Mouse (Mus musculus) kidney, embryonic 15.5 days (tissue): ENCODE results near the gene Adarb1. TPM values are rescaled to one million over a fixed set of nuclear protein-coding genes. Genes with fewer than 3 reads are reported as not detected.

Source experiments
- ATAC-seq: fragments of 200-750 bp; cut with Nextera tagmentation; replicated peaks from 2 replicates; pipeline ENCODE4 v1.8.0; 2017; ENCODE audit warnings: moderate TSS enrichment; ENCODE audit not compliant: low FRiP score
- H3K27ac ChIP-seq: fragments of 300-500 bp; sonication (generic); 2 replicates; pipeline ENCODE4 v1.5.1; 2015; ENCODE audit warnings: mild to moderate bottlenecking, inconsistent platforms
- H3K27me3 ChIP-seq: fragments of 300-500 bp; sonication (generic); 2 replicates; pipeline ENCODE4 v1.6.1; 2015; ENCODE audit warnings: inconsistent platforms
- H3K36me3 ChIP-seq: fragments of 300-500 bp; sonication (generic); 2 replicates; pipeline ENCODE4 v1.6.1; 2015; ENCODE audit warnings: inconsistent platforms
- H3K4me1 ChIP-seq: fragments of 300-500 bp; sonication (generic); 2 replicates; pipeline ENCODE4 v1.6.1; 2015; ENCODE audit warnings: inconsistent platforms
- H3K4me2 ChIP-seq: fragments of 300-500 bp; sonication (generic); 2 replicates; pipeline ENCODE4 v1.6.1; 2015; ENCODE audit warnings: moderate library complexity, mild to moderate bottlenecking, inconsistent platforms
- H3K4me3 ChIP-seq: fragments of 300-500 bp; sonication (generic); replicated peaks from 2 replicates; pipeline ENCODE4 v1.5.1; 2015; ENCODE audit warnings: mild to moderate bottlenecking, inconsistent platforms
- H3K9ac ChIP-seq: fragments of 300-500 bp; sonication (generic); 2 replicates; pipeline ENCODE4 v1.6.1; 2015; ENCODE audit warnings: mild to moderate bottlenecking, inconsistent platforms
- H3K9me3 ChIP-seq: fragments of 300-500 bp; sonication (generic); replicated peaks from 2 replicates; pipeline ENCODE4 v1.6.1; 2016; ENCODE audit warnings: inconsistent platforms
- WGBS: fragments of 180-500 bp; shearing (Covaris S2); methylation state at CpG from one replicate; pipeline ENCODE4 v1.1.7; 2015; ENCODE audit warnings: mixed read lengths; 5-methylcytosine and 5-hydroxymethylcytosine counted together
- polyA plus RNA-seq: library from polyadenylated mRNA; unstranded; fragments of >200 nt; fragmentation: Nextera tagmentation; extraction: Ambion mirVana; gene quantifications from 2 replicates; pipeline ENCODE4 v1.2.1, GENCODE M21; 2015

Adarb1 gene
- polyA plus RNA-seq, 1 experiment from 2014 or later: 6.4 TPM

DNA sequence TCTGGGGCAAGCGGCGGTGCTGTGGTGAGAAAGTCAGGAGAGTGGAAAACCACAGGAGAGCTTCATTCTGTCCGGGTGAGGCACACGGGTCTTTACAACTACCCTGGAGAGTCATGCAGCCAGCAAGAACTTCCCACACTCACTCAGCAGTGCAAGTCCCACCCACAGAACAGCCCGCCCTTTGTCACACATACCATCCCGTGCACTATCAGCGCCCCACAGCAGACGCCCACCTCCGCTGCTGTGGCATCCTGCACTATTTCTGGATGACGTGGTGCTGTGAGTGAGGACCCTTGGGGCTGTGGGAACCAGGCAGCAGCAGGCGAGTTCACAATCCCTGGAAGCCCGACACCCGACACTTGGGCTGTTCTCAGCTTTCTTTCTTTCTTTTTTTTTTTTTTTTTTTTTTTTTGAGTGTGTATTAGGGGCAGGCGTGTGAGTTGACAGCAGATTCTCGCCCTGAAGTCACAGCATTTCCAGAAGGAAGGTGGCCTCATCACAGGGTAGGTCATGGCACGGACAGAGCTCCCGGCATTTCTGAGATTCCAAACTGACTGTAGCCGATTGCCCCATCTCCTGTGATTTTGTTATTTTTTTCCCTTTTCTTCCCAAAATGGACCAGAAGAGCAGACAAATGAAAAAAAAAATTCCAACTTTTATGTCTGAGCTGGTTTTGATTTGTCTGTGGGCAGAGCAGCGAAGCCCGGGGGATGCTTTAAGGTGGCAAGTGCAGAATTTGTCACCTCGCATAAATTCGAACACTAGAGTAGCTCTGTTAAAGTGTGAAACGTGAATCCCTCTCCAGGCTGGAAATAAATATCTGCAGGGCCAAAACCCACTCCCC lies 31.5 kb upstream of the Adarb1 start:
- Histone ChIP-seq H3K4me2 (peak overlapping the region; percentile 59), H3K36me3 (no peaks in the 10 kb centered on the region), H3K4me3 (peak overlapping the region; percentile 31), H3K9ac (no peak overlapping the region), H3K27me3 (no peaks in the 10 kb centered on the region), H3K27ac (0 out of 2 replicates have a peak overlapping the region, but pooled peaks have one; percentile 32), H3K4me1 (peaks cover 30% of the 10 kb centered on the region), H3K9me3 (no peaks in the 10 kb centered on the region)
- peak; percentile 56; the same call in 1 of the 2 replicates for ATAC-seq
- WGBS: 13% methylated on average over 23 of the region's 23 CpGs

DNA sequence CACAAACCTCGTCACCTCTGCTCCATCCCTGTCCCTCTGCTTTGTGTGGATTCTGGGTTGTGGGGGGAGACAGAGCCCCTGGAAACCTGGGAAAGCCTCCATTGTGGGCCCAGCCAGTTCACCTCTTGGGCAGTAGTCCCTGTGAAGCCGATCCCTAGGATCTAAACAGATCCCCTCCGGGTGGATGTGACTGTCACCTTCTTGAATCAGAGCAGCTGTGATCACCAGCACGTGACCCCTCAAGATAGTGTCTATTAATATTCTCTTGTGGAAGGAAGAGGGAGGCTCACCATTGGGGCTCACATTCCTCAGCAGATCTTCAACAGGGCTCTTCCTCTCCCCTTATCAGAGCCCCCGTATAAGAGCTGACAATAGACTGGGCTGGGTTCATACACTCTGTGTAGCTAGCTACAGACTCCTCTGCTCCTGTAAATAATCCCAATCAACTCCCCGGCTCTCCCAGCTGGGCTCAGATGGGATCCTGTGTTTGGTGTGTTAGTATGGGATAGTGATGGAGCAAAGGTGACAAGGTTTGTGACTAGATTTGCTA lies 30.7 kb upstream of the Adarb1 start:
- H3K36me3 ChIP-seq: no peaks in the 10 kb centered on the region
- H3K9me3 ChIP-seq: no peaks in the 10 kb centered on the region
- peak overlapping the region; percentile 59 for H3K4me2 ChIP-seq
- WGBS: 38% methylated on average over 6 of the region's 6 CpGs
- 0 out of 2 replicates have a peak overlapping the region, but pooled peaks have one; percentile 32 for H3K27ac ChIP-seq
- H3K9ac ChIP-seq: no peak overlapping the region
- H3K27me3 ChIP-seq: no peaks in the 10 kb centered on the region
- H3K4me3 ChIP-seq: no peak overlapping the region
- H3K4me1 ChIP-seq: peaks cover 30% of the 10 kb centered on the region
- ATAC-seq: 0 out of 2 replicates have a peak, but pooled peaks have one; percentile 15

DNA sequence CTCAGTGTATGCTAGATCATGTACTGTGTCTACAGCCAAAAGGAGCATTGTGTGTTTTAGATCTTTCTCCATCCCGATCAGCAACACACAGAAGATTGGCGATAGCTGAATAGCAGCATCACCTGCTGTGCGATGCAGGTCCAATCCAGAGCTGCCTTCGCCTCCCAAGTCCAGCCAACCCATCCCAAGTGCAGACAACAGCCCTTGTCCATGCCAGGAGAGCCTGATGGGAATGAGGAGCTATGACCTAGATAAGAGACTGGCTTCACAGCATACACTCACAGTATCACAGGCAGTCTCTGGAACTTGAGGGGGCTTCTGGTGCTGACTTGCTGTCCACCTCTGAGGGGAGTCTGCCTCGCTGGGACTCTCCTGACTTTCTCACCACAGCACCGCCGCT lies 30.1 kb upstream of the Adarb1 start:
- Histone ChIP-seq H3K9me3 (no peaks in the 10 kb centered on the region), H3K27ac (no peak overlapping the region), H3K4me2 (no peak overlapping the region), H3K27me3 (no peaks in the 10 kb centered on the region), H3K4me3 (no peak overlapping the region), H3K9ac (no peak overlapping the region), H3K4me1 (peaks cover 30% of the 10 kb centered on the region), H3K36me3 (no peaks in the 10 kb centered on the region)
- WGBS: 88% methylated on average over 7 of the region's 7 CpGs
- ATAC-seq: no peak

DNA sequence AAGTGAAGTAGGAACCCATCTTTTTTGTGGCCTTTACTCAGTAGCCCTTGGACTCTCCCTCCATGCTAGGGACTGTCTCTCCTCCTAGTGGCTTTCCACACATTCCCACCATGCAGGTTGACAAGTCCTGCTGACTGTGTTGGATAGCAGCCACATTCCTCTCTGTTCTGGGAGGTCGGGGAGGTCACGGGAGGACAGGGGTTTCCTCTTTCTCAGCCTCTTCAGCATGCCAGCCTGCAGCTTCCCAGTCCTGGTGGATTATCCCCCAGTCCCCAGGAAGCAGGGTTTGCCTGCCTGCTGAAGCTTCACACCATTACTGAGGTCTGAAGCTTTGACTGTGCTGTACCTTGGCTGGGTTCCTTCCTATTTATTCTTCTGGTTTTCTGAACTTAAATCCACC lies 29.7 kb upstream of the Adarb1 start:
- WGBS: 10% methylated on average over 2 of the region's 2 CpGs

DNA sequence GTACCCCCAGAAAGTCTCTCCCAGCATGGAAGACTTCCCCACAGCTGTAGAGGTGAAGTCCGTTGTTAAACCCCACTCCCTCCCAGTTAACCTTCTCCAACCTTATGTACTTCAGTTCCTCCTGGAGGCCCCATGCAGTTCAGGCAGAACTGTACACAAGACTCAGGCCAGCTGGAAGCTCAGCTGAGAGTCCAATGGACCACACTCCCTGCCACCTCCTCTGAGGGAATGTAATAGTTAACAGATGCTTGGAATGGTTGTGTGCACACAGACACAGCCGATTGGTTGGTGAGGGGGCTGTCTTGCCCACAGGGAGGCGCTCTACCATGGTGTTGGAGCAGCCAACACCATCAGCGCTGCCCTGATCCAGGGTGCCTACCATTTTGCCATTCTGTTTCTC lies 24.2 kb upstream of the Adarb1 start:
- Histone ChIP-seq H3K4me2 (no peak overlapping the region), H3K27ac (no peak overlapping the region), H3K9me3 (no peaks in the 10 kb centered on the region), H3K4me1 (peaks cover 20% of the 10 kb centered on the region), H3K9ac (no peak overlapping the region), H3K27me3 (no peaks in the 10 kb centered on the region), H3K4me3 (no peak overlapping the region), H3K36me3 (no peaks in the 10 kb centered on the region)
- WGBS: 79% methylated on average over 4 of the region's 4 CpGs
- ATAC-seq: no peak

More for the DNA sequence above, 29.7 kb upstream of the Adarb1 start:
- H3K36me3 ChIP-seq: no peaks in the 10 kb centered on the region
- peaks cover 30% of the 10 kb centered on the region for H3K4me1 ChIP-seq
- no peak overlapping the region for H3K27ac ChIP-seq
- H3K27me3 ChIP-seq: no peaks in the 10 kb centered on the region
- H3K9ac ChIP-seq: no peak overlapping the region
- H3K4me3 ChIP-seq: no peak overlapping the region
- no peak for ATAC-seq
- H3K4me2 ChIP-seq: no peak overlapping the region
- H3K9me3 ChIP-seq: no peaks in the 10 kb centered on the region

DNA sequence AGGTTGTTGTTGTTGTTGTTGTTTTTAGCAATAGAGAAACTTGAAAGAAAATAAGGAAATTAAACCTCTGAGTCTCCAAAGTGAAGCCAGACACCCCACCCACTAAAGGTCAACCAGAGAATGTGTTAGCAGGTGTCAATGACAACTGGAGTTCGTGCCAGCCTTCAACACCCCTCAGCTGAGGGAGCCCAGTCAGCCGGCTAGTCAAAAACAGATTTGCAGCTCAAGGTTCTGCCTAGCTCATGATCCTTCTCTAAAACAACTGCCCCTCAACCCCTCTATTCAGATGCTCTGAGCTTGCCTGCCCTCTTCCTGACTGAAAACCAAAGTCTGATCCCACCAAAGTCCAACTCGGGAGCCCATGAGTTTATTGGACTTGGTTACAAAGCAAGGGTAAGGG lies 23.7 kb upstream of the Adarb1 start:
- Histone ChIP-seq H3K9me3 (no peaks in the 10 kb centered on the region), H3K27me3 (no peaks in the 10 kb centered on the region), H3K27ac (no peak overlapping the region), H3K4me2 (no peak overlapping the region), H3K4me3 (no peak overlapping the region), H3K4me1 (peaks cover 20% of the 10 kb centered on the region), H3K9ac (no peak overlapping the region), H3K36me3 (no peaks in the 10 kb centered on the region)
- ATAC-seq: no peak
- 60% methylated on average over 3 of the region's 3 CpGs for WGBS

GRCm38 (mm10) chr10:77440841-77441755 lies 23.0 kb upstream of the Adarb1 start:
- ATAC-seq: peak; percentile 29; the same call in 1 of the 2 replicates
- 32% methylated on average over 19 of the region's 19 CpGs for WGBS

GRCm38 (mm10) chr10:77440286-77440685 lies 22.2 kb upstream of the Adarb1 start:
- Histone ChIP-seq H3K36me3 (no peaks in the 10 kb centered on the region), H3K9ac (no peak overlapping the region), H3K27me3 (no peaks in the 10 kb centered on the region), H3K9me3 (no peaks in the 10 kb centered on the region), H3K4me3 (no peak overlapping the region), H3K4me2 (peak overlapping the region; percentile 49), H3K27ac (no peak overlapping the region), H3K4me1 (peaks cover 20% of the 10 kb centered on the region)
- no peak for ATAC-seq
- 16% methylated on average over 6 of the region's 6 CpGs for WGBS

More at GRCm38 (mm10) chr10:77440841-77441755, 23.0 kb upstream of the Adarb1 start:
- H3K36me3 ChIP-seq: no peaks in the 10 kb centered on the region
- no peaks in the 10 kb centered on the region for H3K9me3 ChIP-seq
- peaks cover 18% of the 10 kb centered on the region for H3K4me1 ChIP-seq
- no peak overlapping the region for H3K4me3 ChIP-seq
- H3K4me2 ChIP-seq: peak overlapping the region; percentile 49
- no peak overlapping the region for H3K9ac ChIP-seq
- H3K27ac ChIP-seq: no peak overlapping the region
- H3K27me3 ChIP-seq: no peaks in the 10 kb centered on the region

- no peak overlapping the region for H3K4me3 ChIP-seq
- H3K36me3 ChIP-seq: no peaks in the 10 kb centered on the region
- no peaks in the 10 kb centered on the region; the same call in 1 of the 2 replicates for H3K27me3 ChIP-seq
- 53% methylated on average over 3 of the region's 3 CpGs for WGBS
- peaks cover 33% of the 10 kb centered on the region for H3K4me1 ChIP-seq
- no peak overlapping the region for H3K27ac ChIP-seq
- no peaks in the 10 kb centered on the region for H3K9me3 ChIP-seq
- H3K4me2 ChIP-seq: no peak overlapping the region
- no peak for ATAC-seq
- H3K9ac ChIP-seq: no peak overlapping the region
Observed at GRCm38 (mm10) chr10:77439026-77439425, 21.0 kb upstream of the Adarb1 start.

DNA sequence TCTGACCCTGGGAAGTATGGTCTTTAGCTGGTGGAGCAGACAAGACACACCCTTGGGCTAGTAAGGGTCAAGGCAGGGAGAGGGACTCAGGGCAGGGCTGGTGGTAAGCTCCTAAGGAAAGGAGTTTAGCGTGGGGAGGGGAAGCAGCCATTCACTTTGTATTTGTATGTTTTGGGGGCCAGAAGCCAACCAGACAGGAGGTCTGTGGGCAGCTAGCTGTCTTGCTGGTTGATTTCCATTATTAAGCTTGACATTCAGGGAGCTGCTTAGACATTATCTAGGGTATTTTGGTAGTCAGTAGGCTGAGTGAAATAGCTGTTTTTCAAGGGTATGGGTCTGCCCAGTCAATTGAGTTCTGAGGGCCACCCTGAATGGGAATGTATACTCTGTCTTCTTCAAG lies 20.0 kb upstream of the Adarb1 start:
- no peak for ATAC-seq

GRCm38 (mm10) chr10:77435343-77435742 lies 17.3 kb upstream of the Adarb1 start:
- Histone ChIP-seq H3K36me3 (no peaks in the 10 kb centered on the region), H3K9me3 (no peaks in the 10 kb centered on the region), H3K4me1 (peaks cover 19% of the 10 kb centered on the region), H3K27me3 (no peaks in the 10 kb centered on the region; the same call in 1 of the 2 replicates), H3K4me3 (no peak overlapping the region), H3K9ac (no peak overlapping the region), H3K4me2 (no peak overlapping the region), H3K27ac (peak overlapping the region; percentile 74)
- ATAC-seq: no peak
- 64% methylated on average over 4 of the region's 4 CpGs for WGBS

More for the DNA sequence above, 20.0 kb upstream of the Adarb1 start:
- H3K4me3 ChIP-seq: no peak overlapping the region
- H3K4me2 ChIP-seq: no peak overlapping the region
- no peak overlapping the region for H3K27ac ChIP-seq
- no peak overlapping the region for H3K9ac ChIP-seq
- H3K36me3 ChIP-seq: no peaks in the 10 kb centered on the region
- peaks cover 34% of the 10 kb centered on the region for H3K4me1 ChIP-seq
- 68% methylated on average over 1 of the region's 1 CpGs for WGBS
- no peaks in the 10 kb centered on the region for H3K9me3 ChIP-seq
- H3K27me3 ChIP-seq: no peaks in the 10 kb centered on the region; the same call in 1 of the 2 replicates
